Mouse (Mus musculus) liver, postnatal 0 days (tissue): Measurements from ENCODE around the gene Paf1.

ENCODE experiments used
- CTCF ChIP-seq: sonication (generic); IDR thresholded peaks from 2 replicates; pipeline ENCODE4 v1.5.1; 2016; ENCODE audit warnings: antibody characterized with exemption, low read depth
- EP300 ChIP-seq: IDR thresholded peaks from 2 replicates; pipeline ENCODE4 v1.6.1; 2016; ENCODE audit warnings: antibody characterized with exemption, low read depth, mild to moderate bottlenecking

GRCm38 (mm10) chr7:28430512-28430911 lies 37.8 kb downstream of the Paf1 start:
- TF ChIP-seq CTCF = no peak
- TF ChIP-seq EP300 = no peak
